Mouse (Mus musculus) heart, embryonic 16.5 days (tissue): Measurements from ENCODE around the gene Tprg. TPM values are rescaled to one million over a fixed set of nuclear protein-coding genes. Genes with fewer than 3 reads are reported as not detected.
A peak's percentile ranks its signal among the peaks of the same experiment; 100 is the strongest.

Experiments
- ATAC-seq: fragments of 200-750 bp; cut with Nextera tagmentation; replicated peaks from 2 replicates; pipeline ENCODE4 v1.8.0; 2017; ENCODE audit warnings: moderate number of reproducible peaks; ENCODE audit not compliant: insufficient read depth, low FRiP score; ENCODE audit errors: extremely low read depth
- H3K27ac ChIP-seq: fragments of 300-500 bp; sonication (generic); 2 replicates; pipeline ENCODE4 v1.5.1; 2014; ENCODE audit warnings: mild to moderate bottlenecking, low read length, control low read depth, moderate library complexity
- H3K27me3 ChIP-seq: fragments of 300-500 bp; sonication (generic); 2 replicates; pipeline ENCODE4 v1.6.1; 2014; ENCODE audit warnings: low read length, mixed read lengths; ENCODE audit not compliant: control insufficient read depth, insufficient read depth
- H3K36me3 ChIP-seq: fragments of 300-500 bp; sonication (generic); 2 replicates; pipeline ENCODE4 v1.6.1; 2014; ENCODE audit not compliant: control insufficient read depth, insufficient read depth
- H3K4me1 ChIP-seq: fragments of 300-500 bp; sonication (generic); 2 replicates; pipeline ENCODE4 v1.6.1; 2014; ENCODE audit warnings: low read length, mixed read lengths; ENCODE audit not compliant: control insufficient read depth, insufficient read depth
- H3K4me2 ChIP-seq: fragments of 300-500 bp; sonication (generic); 2 replicates; pipeline ENCODE4 v1.6.1; 2014; ENCODE audit warnings: low read depth, mild to moderate bottlenecking, control low read depth, low read length
- H3K4me3 ChIP-seq: fragments of 300-500 bp; sonication (generic); 2 replicates; pipeline ENCODE4 v1.5.1; 2014; ENCODE audit warnings: mild to moderate bottlenecking, control low read depth, low read length
- H3K9ac ChIP-seq: fragments of 300-500 bp; sonication (generic); 2 replicates; pipeline ENCODE4 v1.6.1; 2014; ENCODE audit warnings: low read length, control low read depth
- H3K9me3 ChIP-seq: fragments of 300-500 bp; sonication (generic); replicated peaks from 2 replicates; pipeline ENCODE4 v1.6.1; 2016; ENCODE audit warnings: low read length; ENCODE audit not compliant: control insufficient read depth
- WGBS: fragments of 180-500 bp; shearing (Covaris S2); extraction: QIAGEN DNeasy Blood & Tissue Kit; methylation state at CpG from one replicate; pipeline ENCODE4 v1.1.7; 2014; 5-methylcytosine and 5-hydroxymethylcytosine counted together
- polyA plus RNA-seq: library from polyadenylated mRNA; unstranded; fragments of >200 nt; fragmentation: Nextera tagmentation; extraction: Ambion mirVana; gene quantifications from 2 replicates; pipeline ENCODE4 v1.2.1, GENCODE M21; 2015

The Tprg gene
- polyA plus RNA-seq, 1 experiment from 2014 or later, result 0.17 TPM

- Histone ChIP-seq H3K36me3 (no peaks in the 10 kb centered on the region), H3K4me3 (no peak overlapping the region), H3K9me3 (no peaks in the 10 kb centered on the region), H3K9ac (no peak overlapping the region), H3K27ac (no peak overlapping the region), H3K27me3 (no peaks in the 10 kb centered on the region), H3K4me2 (no peak overlapping the region), H3K4me1 (peaks cover 2% of the 10 kb centered on the region; the same call in 1 of the 2 replicates)
- ATAC-seq, result 0 out of 2 replicates have a peak, but pooled peaks have one; percentile 18
- WGBS, result 48% methylated on average over 4 of the region's 4 CpGs
These were observed 87.5 kb downstream of the Tprg start for GRCm38 (mm10) chr16:25374121-25374520.

- Histone ChIP-seq H3K27me3 (no peaks in the 10 kb centered on the region), H3K4me2 (no peak overlapping the region), H3K36me3 (no peaks in the 10 kb centered on the region), H3K4me3 (no peak overlapping the region), H3K9ac (no peak overlapping the region), H3K4me1 (peaks cover 2% of the 10 kb centered on the region; the same call in 1 of the 2 replicates), H3K9me3 (no peaks in the 10 kb centered on the region), H3K27ac (no peak overlapping the region)
- WGBS, result 48% methylated on average over 5 of the region's 5 CpGs
- ATAC-seq, result no peak
These were observed 88.2 kb downstream of the Tprg start for GRCm38 (mm10) chr16:25374775-25375174.

GRCm38 (mm10) chr16:25376720-25377373 lies 90.2 kb downstream of the Tprg start:
- ATAC-seq, result no peak; the same call in 1 of the 2 replicates
- Histone ChIP-seq H3K4me3 (no peak overlapping the region), H3K4me2 (no peak overlapping the region), H3K27ac (no peak overlapping the region), H3K36me3 (no peaks in the 10 kb centered on the region), H3K9ac (no peak overlapping the region), H3K4me1 (peaks cover 2% of the 10 kb centered on the region; the same call in 1 of the 2 replicates), H3K9me3 (no peaks in the 10 kb centered on the region), H3K27me3 (no peaks in the 10 kb centered on the region)
- 38% methylated on average over 14 of the region's 14 CpGs for WGBS

- H3K4me3 ChIP-seq, result no peak overlapping the region
- H3K4me1 ChIP-seq, result peaks cover 2% of the 10 kb centered on the region; the same call in 1 of the 2 replicates
- no peaks in the 10 kb centered on the region for H3K27me3 ChIP-seq
- ATAC-seq, result no peak
- H3K9me3 ChIP-seq, result no peaks in the 10 kb centered on the region
- 67% methylated on average over 4 of the region's 4 CpGs for WGBS
- H3K9ac ChIP-seq, result no peak overlapping the region
- no peaks in the 10 kb centered on the region for H3K36me3 ChIP-seq
- H3K4me2 ChIP-seq, result no peak overlapping the region
- no peak overlapping the region for H3K27ac ChIP-seq
These were observed 91.1 kb downstream of the Tprg start for GRCm38 (mm10) chr16:25377695-25378094.

- no peaks in the 10 kb centered on the region for H3K27me3 ChIP-seq
- H3K4me1 ChIP-seq, result no peaks in the 10 kb centered on the region
- ATAC-seq, result no peak
- H3K9me3 ChIP-seq, result no peaks in the 10 kb centered on the region
- H3K27ac ChIP-seq, result no peak overlapping the region
- no peak overlapping the region for H3K9ac ChIP-seq
- no peaks in the 10 kb centered on the region for H3K36me3 ChIP-seq
- no peak overlapping the region for H3K4me3 ChIP-seq
- no peak overlapping the region for H3K4me2 ChIP-seq
- 64% methylated on average over 6 of the region's 6 CpGs for WGBS
These were observed 99.0 kb downstream of the Tprg start for GRCm38 (mm10) chr16:25385498-25386192.

GRCm38 (mm10) chr16:25394676-25395075 lies 108.1 kb downstream of the Tprg start:
- WGBS, result 42% methylated on average over 1 of the region's 1 CpGs
- no peak for ATAC-seq
- Histone ChIP-seq H3K36me3 (no peaks in the 10 kb centered on the region), H3K4me2 (no peak overlapping the region), H3K4me3 (no peak overlapping the region), H3K4me1 (no peaks in the 10 kb centered on the region), H3K9me3 (no peaks in the 10 kb centered on the region), H3K27ac (no peak overlapping the region), H3K27me3 (no peaks in the 10 kb centered on the region), H3K9ac (no peak overlapping the region)

GRCm38 (mm10) chr16:25404156-25404555 lies 117.5 kb downstream of the Tprg start:
- 59% methylated on average over 6 of the region's 6 CpGs for WGBS
- no peaks in the 10 kb centered on the region for H3K9me3 ChIP-seq
- H3K27me3 ChIP-seq, result no peaks in the 10 kb centered on the region
- H3K4me3 ChIP-seq, result no peak overlapping the region
- no peak for ATAC-seq
- H3K36me3 ChIP-seq, result no peaks in the 10 kb centered on the region
- H3K4me1 ChIP-seq, result peaks cover 9% of the 10 kb centered on the region
- no peak overlapping the region for H3K9ac ChIP-seq
- H3K4me2 ChIP-seq, result no peak overlapping the region
- H3K27ac ChIP-seq, result no peak overlapping the region

GRCm38 (mm10) chr16:25407204-25407886 lies 120.7 kb downstream of the Tprg start:
- Histone ChIP-seq H3K4me3 (no peak overlapping the region), H3K27ac (peak overlapping the region; percentile 8), H3K9me3 (no peaks in the 10 kb centered on the region), H3K27me3 (no peaks in the 10 kb centered on the region), H3K36me3 (no peaks in the 10 kb centered on the region), H3K4me2 (peak overlapping the region; percentile 4; the same call in 1 of the 2 replicates), H3K9ac (no peak overlapping the region; the same call in 1 of the 2 replicates), H3K4me1 (peaks cover 9% of the 10 kb centered on the region)
- 23% methylated on average over 8 of the region's 8 CpGs for WGBS
- peak; percentile 78 for ATAC-seq

- WGBS, result 79% methylated on average over 6 of the region's 6 CpGs
- Histone ChIP-seq H3K4me1 (peaks cover 9% of the 10 kb centered on the region), H3K27ac (peak overlapping the region; percentile 8), H3K27me3 (no peaks in the 10 kb centered on the region), H3K9ac (no peak overlapping the region), H3K9me3 (no peaks in the 10 kb centered on the region), H3K4me2 (no peak overlapping the region), H3K36me3 (no peaks in the 10 kb centered on the region), H3K4me3 (no peak overlapping the region)
- no peak for ATAC-seq
These were observed 121.4 kb downstream of the Tprg start for GRCm38 (mm10) chr16:25408032-25408431.
